Comparison of ENCODE assay signal across 18 mouse cellular contexts in the genomic region with DNA sequence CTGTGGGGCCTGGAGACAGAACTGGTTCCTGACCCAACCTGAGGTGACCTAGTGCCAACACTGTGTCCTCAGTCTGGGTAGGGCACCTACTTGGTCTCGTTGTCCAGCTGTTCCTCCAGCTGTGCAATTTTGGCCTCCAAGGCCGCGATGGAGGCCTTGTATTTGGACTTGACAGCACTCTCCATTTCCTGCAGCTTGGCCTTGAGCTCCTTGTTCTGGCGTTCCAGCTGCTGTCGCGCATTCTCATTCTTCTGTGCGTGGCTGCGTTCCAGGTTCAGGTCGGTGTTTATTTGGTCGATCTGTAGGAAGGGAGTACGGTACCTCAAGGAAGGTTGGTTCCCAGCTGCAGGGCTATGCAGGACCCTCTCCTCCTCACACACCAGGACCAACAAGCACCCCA. TPM values are rescaled to one million over a fixed set of nuclear protein-coding genes. Genes with fewer than 3 reads are reported as not detected.
DNase-seq lines count a peak whose midpoint lies in the region; ATAC-seq and TF ChIP-seq lines count a peak whose summit lies in the region.
"Had no signal": no experiment of that assay in that cellular context is flagged by ENCODE, and none has a peak within 500 bp of the region (broad histone marks: within the 10 kb centered on the region; RNA-seq: fewer than 3 reads in every experiment).

No protein-coding gene starts in this region.

- intact Hi-C loops in heart, adult 2 months (cut with DNase I), result loop anchor here (5.0 kb wide), 1 partner anchor 154 kb away; no protein-coding TSS in a partner anchor
- intact Hi-C loops in heart, postnatal 36 days (cut with DNase I), result loop anchor here (5.0 kb wide), 1 partner anchor 154 kb away; no protein-coding TSS in a partner anchor

- no peak overlapping the region for H3K4me3 ChIP-seq in heart, adult 2 months
- no peak overlapping the region for H3K4me3 ChIP-seq in lung, embryonic 14.5 days (ENCODE audit: low read depth, low read length)
- H3K4me3 ChIP-seq in lung, postnatal 0 days (ENCODE audit: low read depth, low read length), result no peak overlapping the region
- no peak overlapping the region for H3K4me3 ChIP-seq in brown adipose tissue, adult 24 weeks (ENCODE audit: insufficient read depth, low read depth, low read length)
- H3K4me3 ChIP-seq in hindbrain, embryonic 10.5 days, result no peak overlapping the region
- H3K4me3 ChIP-seq: neural tube, embryonic 12.5 days had no signal

- no peaks in the 10 kb centered on the region for H3K27me3 ChIP-seq in heart, adult 2 months (ENCODE audit: control insufficient read depth, insufficient read depth, low read length)
- H3K27me3 ChIP-seq in lung, embryonic 14.5 days (ENCODE audit: insufficient read depth, low read length), result no peaks in the 10 kb centered on the region
- H3K27me3 ChIP-seq in lung, postnatal 0 days (replicated peaks; ENCODE audit: insufficient read depth, low read length), result no peaks in the 10 kb centered on the region
- no peaks in the 10 kb centered on the region for H3K27me3 ChIP-seq in hindbrain, embryonic 10.5 days (ENCODE audit: insufficient read depth, poor library complexity, severe bottlenecking)
- H3K27me3 ChIP-seq: neural tube, embryonic 12.5 days had no signal

- H3K9ac ChIP-seq in heart, adult 2 months (ENCODE audit: low read depth, low read length), result no peak overlapping the region
- no peak overlapping the region for H3K9ac ChIP-seq in lung, embryonic 14.5 days
- no peak overlapping the region for H3K9ac ChIP-seq in lung, postnatal 0 days (replicated peaks; ENCODE audit: low read depth)
- H3K9ac ChIP-seq: hindbrain, embryonic 14.5 days; neural tube, embryonic 12.5 days had no signal

- WGBS in heart, adult 2 months, result 59% methylated on average over 11 of the region's 11 CpGs
- WGBS in lung, embryonic 14.5 days, result 79% methylated on average over 11 of the region's 11 CpGs
- WGBS in lung, postnatal 0 days, result 49% methylated on average over 11 of the region's 11 CpGs
- 94% methylated on average over 11 of the region's 11 CpGs for WGBS in hindbrain, embryonic 10.5 days

- no peak for ATAC-seq in lung, embryonic 14.5 days (ENCODE audit: insufficient read depth)
- ATAC-seq in lung, postnatal 0 days, result no peak
- ATAC-seq: intestine, postnatal 0 days; midbrain, embryonic 16.5 days had no signal

- H3K9me3 ChIP-seq in lung, embryonic 14.5 days (ENCODE audit: low read depth, low read length), result no peaks in the 10 kb centered on the region
- no peaks in the 10 kb centered on the region for H3K9me3 ChIP-seq in lung, postnatal 0 days (ENCODE audit: low read length)
- no peaks in the 10 kb centered on the region for H3K9me3 ChIP-seq in hindbrain, embryonic 10.5 days
- H3K9me3 ChIP-seq: neural tube, embryonic 12.5 days had no signal

- TF ChIP-seq EP300 in heart, adult 2 months (IDR thresholded peaks at IDR 0.05; ENCODE audit: insufficient read depth, low read depth, low read length), result no peak
- no peak for TF ChIP-seq EP300 in lung, postnatal 0 days (IDR thresholded peaks at IDR 0.05)

- H3K36me3 ChIP-seq in heart, adult 2 months (ENCODE audit: control insufficient read depth, insufficient read depth, low read length), result peaks cover 3% of the 10 kb centered on the region
- H3K36me3 ChIP-seq in lung, embryonic 14.5 days (ENCODE audit: insufficient read depth), result peaks cover 94% of the 10 kb centered on the region
- H3K36me3 ChIP-seq in lung, postnatal 0 days (ENCODE audit: insufficient read depth, low read length), result peaks cover 75% of the 10 kb centered on the region
- peaks cover 93% of the 10 kb centered on the region for H3K36me3 ChIP-seq in hindbrain, embryonic 10.5 days

- TF ChIP-seq CTCF in heart, adult 2 months (IDR thresholded peaks at IDR 0.05), result no peak
- TF ChIP-seq CTCF in lung, embryonic 14.5 days (IDR thresholded peaks at IDR 0.05; ENCODE audit: low read depth), result no peak
- TF ChIP-seq CTCF in lung, postnatal 0 days (IDR thresholded peaks at IDR 0.05), result no peak

- no peak for TF ChIP-seq POLR2A in heart, adult 2 months (IDR thresholded peaks at IDR 0.05; ENCODE audit: insufficient read depth, low read depth, low read length)

- peak overlapping the region; percentile 63; the same call in 1 of the 2 replicates for H3K27ac ChIP-seq in heart, adult 2 months
- peak overlapping the region; percentile 62; the same call in 1 of the 2 replicates for H3K27ac ChIP-seq in lung, embryonic 14.5 days (ENCODE audit: low read depth)
- H3K27ac ChIP-seq in lung, postnatal 0 days (ENCODE audit: low read length), result no peak overlapping the region
- peak overlapping the region; percentile 46; the same call in 1 of the 2 replicates for H3K27ac ChIP-seq in brown adipose tissue, adult 24 weeks (replicated peaks; ENCODE audit: low read depth, low read length)
- H3K27ac ChIP-seq in hindbrain, embryonic 10.5 days, result no peak overlapping the region
- H3K27ac ChIP-seq: hindbrain, embryonic 14.5 days; neural tube, embryonic 12.5 days had no signal

- H3K4me1 ChIP-seq in heart, adult 2 months (ENCODE audit: control insufficient read depth, insufficient read depth, low read length), result peaks cover 9% of the 10 kb centered on the region
- H3K4me1 ChIP-seq in lung, embryonic 14.5 days (ENCODE audit: insufficient read depth), result no peaks in the 10 kb centered on the region
- H3K4me1 ChIP-seq in lung, postnatal 0 days (ENCODE audit: insufficient read depth, low read depth, low read length), result no peaks in the 10 kb centered on the region; the same call in 1 of the 2 replicates
- peaks cover 2% of the 10 kb centered on the region for H3K4me1 ChIP-seq in brown adipose tissue, adult 24 weeks (ENCODE audit: control insufficient read depth, insufficient read depth, insufficient read length, low read length)
- no peaks in the 10 kb centered on the region for H3K4me1 ChIP-seq in hindbrain, embryonic 10.5 days (replicated peaks)
- H3K4me1 ChIP-seq: neural tube, embryonic 12.5 days had no signal

- no peaks in the 10 kb centered on the region for H3K79me2 ChIP-seq in heart, adult 2 months (replicated peaks; ENCODE audit: control insufficient read depth, insufficient read depth, low read length)

- H3K4me2 ChIP-seq in lung, embryonic 14.5 days, result no peak overlapping the region
- no peak overlapping the region for H3K4me2 ChIP-seq in lung, postnatal 0 days (replicated peaks; ENCODE audit: low read depth, low read length)
- H3K4me2 ChIP-seq: hindbrain, embryonic 14.5 days; liver, embryonic 11.5 days; neural tube, embryonic 12.5 days had no signal

- no peak for DNase-seq in heart, adult 2 months
- DNase-seq in heart, postnatal 36 days, result no peak
- DNase-seq in lung, embryonic 14.5 days, result no peak
- no peak for DNase-seq in lung, postnatal 0 days (ENCODE audit: low spot score)
- peak; percentile 73 for DNase-seq in testis, postnatal 10 days (ENCODE audit: low spot score)
- DNase-seq in hindbrain, embryonic 10.5 days (ENCODE audit: low spot score), result no peak
- DNase-seq in B cell, adult 2 months, result no peak
- DNase-seq: spleen, adult 18-20 months had no signal

RNA-seq across cellular contexts. Expression of a gene that starts 6.9 kb away (rescaled TPM):
- under 1 TPM in 1 of 2 experiments, not detected in 1; 0.55 TPM for total RNA-seq in heart, adult 2 months (2021)
- polyA plus RNA-seq in heart, adult 2 months (2012; rRNA removed), result 0.06 TPM in 1 of 2 replicates, not detected in the other
- not detected for total RNA-seq in heart, postnatal 36 days (2021)
- not detected in 2 replicates for polyA plus RNA-seq in lung, embryonic 14.5 days (2014; fragmentation: Nextera tagmentation; extraction: Ambion mirVana)
- polyA plus RNA-seq in lung, postnatal 0 days (2015; fragmentation: Nextera tagmentation; extraction: Ambion mirVana), result 0.06 and 0.26 TPM in 2 replicates
- not detected in 2 replicates for polyA plus RNA-seq in brown adipose tissue, adult 24 weeks (2012; ENCODE audit: insufficient read depth, insufficient read length, missing spikeins)
- polyA plus RNA-seq in hindbrain, embryonic 10.5 days (2016; fragmentation: Nextera tagmentation; extraction: Ambion mirVana), result 0.14 and 0.20 TPM in 2 replicates
- total RNA-seq: granulocyte monocyte progenitor cell, adult 5-6 weeks had no signal
- polyA plus RNA-seq: hindbrain, embryonic 14.5 days; intestine, postnatal 0 days; thymus, postnatal 0 days had no signal

RNA-seq across cellular contexts. Expression of a gene that starts 34.9 kb away (rescaled TPM):
- not detected for total RNA-seq in heart, adult 2 months (2021)
- polyA plus RNA-seq in heart, adult 2 months (2012; rRNA removed), result 0.53 and 1.7 TPM in 2 replicates
- under 1 TPM; 0.46 to 0.61 TPM for total RNA-seq in heart, postnatal 36 days (2021)
- not detected in 2 replicates for polyA plus RNA-seq in lung, embryonic 14.5 days (2014; fragmentation: Nextera tagmentation; extraction: Ambion mirVana)
- 0.14 and 0.31 TPM in 2 replicates for polyA plus RNA-seq in lung, postnatal 0 days (2015; fragmentation: Nextera tagmentation; extraction: Ambion mirVana)
- not detected in 2 replicates for polyA plus RNA-seq in brown adipose tissue, adult 24 weeks (2012; ENCODE audit: insufficient read depth, insufficient read length, missing spikeins)
- not detected in 2 replicates for polyA plus RNA-seq in hindbrain, embryonic 10.5 days (2016; fragmentation: Nextera tagmentation; extraction: Ambion mirVana)
- total RNA-seq: granulocyte monocyte progenitor cell, adult 5-6 weeks; left cerebral cortex, adult 18-20 months; megakaryocyte progenitor cell, adult 5-6 weeks had no signal
- polyA plus RNA-seq: liver, embryonic 11.5 days; midbrain, embryonic 16.5 days; neural tube, embryonic 12.5 days had no signal

Comparison
In these comparisons a context has a peak if more than half of its experiments do, and no peak if none do; other contexts are left out.
1. H3K27ac ChIP-seq: peak in heart, adult 2 months (single experiment), lung, embryonic 14.5 days (single experiment) and brown adipose tissue, adult 24 weeks (single experiment); none in lung, postnatal 0 days (single experiment) and hindbrain, embryonic 10.5 days (single experiment).